Mouse (Mus musculus) bone marrow, adult 2 months (tissue): ENCODE data around the gene Il10. TPM values are rescaled to one million over a fixed set of nuclear protein-coding genes. Genes with fewer than 3 reads are reported as not detected.
"Not testable (repeated sequence)": the region's sequence is repeated elsewhere in the genome, so short reads cannot be mapped to it uniquely, and the experiment has no call there.

Experiments
- H3K27ac ChIP-seq: fragments of 200-500 bp; 2 replicates; pipeline ENCODE4 v1.5.1; 2012; ENCODE audit warnings: low read depth, mild to moderate bottlenecking, control low read depth, inconsistent platforms, low read length; ENCODE audit not compliant: control insufficient read depth, poor library complexity, insufficient read depth
- H3K4me1 ChIP-seq: fragments of 200-500 bp; 2 replicates; pipeline ENCODE4 v1.6.1; 2011; ENCODE audit warnings: low read length; ENCODE audit not compliant: control insufficient read depth, insufficient read depth
- H3K4me3 ChIP-seq: fragments of 200-500 bp; replicated peaks from 2 replicates; pipeline ENCODE3; 2011; ENCODE audit warnings: mild to moderate bottlenecking, low read depth, low read length, control low read depth; ENCODE audit not compliant: control insufficient read depth
- CTCF ChIP-seq: fragments of 200-500 bp; IDR thresholded peaks from 2 replicates; pipeline ENCODE4 v1.5.1; 2011; ENCODE audit warnings: low read length, control low read depth; ENCODE audit not compliant: control insufficient read depth, insufficient read depth
- POLR2A ChIP-seq: fragments of 200-500 bp; IDR thresholded peaks from 2 replicates; pipeline ENCODE4 v1.6.1; 2011; ENCODE audit warnings: low read depth, mild to moderate bottlenecking, control low read depth, low read length, borderline replicate concordance; ENCODE audit not compliant: control insufficient read depth
- WGBS: fragments of 180-500 bp; shearing (Covaris S2); methylation state at CpG from one replicate; pipeline ENCODE4 v1.1.7; 2018; 5-methylcytosine and 5-hydroxymethylcytosine counted together
- polyA plus RNA-seq: library from polyadenylated mRNA; stranded (reverse); fragments of >200 nt; gene quantifications from 2 replicates; pipeline ENCODE4 v1.2.4, GENCODE M21; 2011; ENCODE audit warnings: low replicate concordance; ENCODE audit not compliant: missing spikeins, insufficient read depth, insufficient read length

Gene Il10
- polyA plus RNA-seq, 1 experiment: 1.1 TPM

GRCm38 (mm10) chr1:131022591-131023249, 3.1 kb downstream of the Il10 start:
- no peak for TF ChIP-seq CTCF
- no peak for TF ChIP-seq POLR2A
- Histone ChIP-seq H3K27ac (no peak overlapping the region), H3K4me3 (no peak overlapping the region), H3K4me1 (peaks cover 4% of the 10 kb centered on the region)
- 57% methylated on average over 5 of the region's 5 CpGs for WGBS

DNA sequence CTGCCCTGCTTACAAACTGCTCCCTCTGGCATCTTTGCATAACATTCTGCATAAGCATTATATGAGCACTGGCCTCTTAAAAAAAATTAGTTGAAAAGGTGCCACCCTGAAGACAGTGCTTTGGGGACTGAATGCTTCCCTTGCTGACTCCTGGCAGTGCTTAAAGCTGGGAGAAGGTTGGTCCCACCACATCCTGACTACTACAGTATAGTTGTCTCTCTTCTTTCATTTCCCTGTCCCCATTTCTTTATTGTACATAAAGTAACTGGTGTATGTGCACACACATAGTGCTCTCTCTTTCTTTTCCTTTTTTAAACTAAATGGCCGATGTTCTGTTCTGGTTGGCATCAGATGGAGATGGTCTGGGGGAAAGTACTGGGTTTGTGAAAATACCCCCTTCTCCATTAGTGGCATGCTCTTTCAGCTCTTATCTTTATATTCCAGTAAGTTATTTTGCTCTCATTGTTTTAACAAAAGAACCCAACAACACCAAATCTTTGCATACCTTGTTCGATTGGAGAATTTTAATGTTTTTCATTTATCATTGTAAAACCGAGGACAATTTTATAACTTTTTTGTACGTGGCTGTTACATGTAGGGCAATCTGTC, 3.7 kb downstream of the Il10 start:
- WGBS: 75% methylated on average over 4 of the region's 4 CpGs
- H3K4me1 ChIP-seq, H3K27ac ChIP-seq, H3K4me3 ChIP-seq: not testable (repeated sequence)

- peaks cover 2% of the 10 kb centered on the region for H3K4me1 ChIP-seq
- H3K27ac ChIP-seq: no peak overlapping the region
- H3K4me3 ChIP-seq: no peak overlapping the region
- WGBS: 46% methylated on average over 8 of the region's 8 CpGs
- TF ChIP-seq CTCF: no peak
- TF ChIP-seq POLR2A: no peak
Observed at GRCm38 (mm10) chr1:131024900-131025842, 5.5 kb downstream of the Il10 start.

- Histone ChIP-seq H3K4me1 (peaks cover 2% of the 10 kb centered on the region), H3K4me3 (no peak overlapping the region), H3K27ac (no peak overlapping the region)
- TF ChIP-seq POLR2A (no peak), CTCF (no peak)
- WGBS: 3% methylated on average over 4 of the region's 4 CpGs
Observed at GRCm38 (mm10) chr1:131025843-131026190, 6.2 kb downstream of the Il10 start.

GRCm38 (mm10) chr1:131029215-131029614, 9.6 kb downstream of the Il10 start:
- Histone ChIP-seq H3K4me1 (peaks cover 2% of the 10 kb centered on the region), H3K27ac (no peak overlapping the region), H3K4me3 (no peak overlapping the region)
- WGBS: 53% methylated on average over 3 of the region's 3 CpGs
- TF ChIP-seq CTCF (no peak), POLR2A (no peak)

DNA sequence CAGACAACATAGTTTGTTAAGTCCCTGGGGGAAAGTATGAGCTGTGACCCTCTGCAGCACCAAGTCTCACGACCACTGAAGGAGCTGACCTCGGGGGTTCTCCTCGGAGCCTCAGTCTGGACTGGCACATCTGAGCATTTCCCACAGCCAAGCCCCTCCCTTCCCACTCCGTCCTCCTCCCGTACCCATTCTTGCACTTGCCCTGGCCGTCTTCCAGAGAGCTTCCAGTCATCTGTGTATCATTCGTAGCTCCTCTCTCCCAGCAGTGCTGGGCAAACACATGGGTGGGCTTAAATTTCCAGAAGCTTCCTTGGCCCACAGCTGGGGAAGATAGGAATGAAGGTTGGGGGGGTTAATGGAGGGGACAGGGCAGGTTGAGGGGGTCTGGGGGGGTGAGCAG, 10.6 kb downstream of the Il10 start:
- H3K4me1 ChIP-seq: peaks cover 2% of the 10 kb centered on the region
- no peak overlapping the region for H3K4me3 ChIP-seq
- no peak overlapping the region for H3K27ac ChIP-seq
- TF ChIP-seq POLR2A (no peak), CTCF (no peak)
- 54% methylated on average over 7 of the region's 7 CpGs for WGBS

GRCm38 (mm10) chr1:131031267-131031666, 11.6 kb downstream of the Il10 start:
- no peak for TF ChIP-seq POLR2A
- no peak for TF ChIP-seq CTCF
- 44% methylated on average over 3 of the region's 3 CpGs for WGBS
- H3K4me3 ChIP-seq: no peak overlapping the region
- H3K4me1 ChIP-seq: no peaks in the 10 kb centered on the region; the same call in 1 of the 2 replicates
- H3K27ac ChIP-seq: no peak overlapping the region

GRCm38 (mm10) chr1:131038001-131038400, 18.4 kb downstream of the Il10 start:
- 40% methylated on average over 5 of the region's 5 CpGs for WGBS
- no peaks in the 10 kb centered on the region; the same call in 1 of the 2 replicates for H3K4me1 ChIP-seq
- no peak overlapping the region for H3K4me3 ChIP-seq
- TF ChIP-seq POLR2A (no peak), CTCF (no peak)
- H3K27ac ChIP-seq: no peak overlapping the region
